Mouse (Mus musculus) neural tube, embryonic 10.5 days (tissue): ENCODE results near the gene Ube2c.

ENCODE experiments used
- DNase-seq: peaks from one replicate; pipeline ENCODE4 v3.0.0-alpha.2; 2017; ENCODE audit warnings: low spot score; ENCODE audit errors: extremely low spot score

Gene Ube2c

GRCm38 (mm10) chr2:164821060-164821459 lies 51.4 kb downstream of the Ube2c start:
- no peak for DNase-seq

GRCm38 (mm10) chr2:164822636-164823165 lies 53.0 kb downstream of the Ube2c start, which contains the start of gene Zswim1:
TSS of gene Zswim1 (plus strand) at chr2:164822686.
- DNase-seq = peak; percentile 98

GRCm38 (mm10) chr2:164823181-164823585 lies 53.5 kb downstream of the Ube2c start:
- DNase-seq = no peak

- DNase-seq = no peak
Observed at GRCm38 (mm10) chr2:164823969-164824368, 54.3 kb downstream of the Ube2c start.

GRCm38 (mm10) chr2:164825521-164825920 lies 55.8 kb downstream of the Ube2c start:
- DNase-seq = no peak

- DNase-seq = no peak
Observed at GRCm38 (mm10) chr2:164827146-164827850, 57.6 kb downstream of the Ube2c start.
